Mouse (Mus musculus): ENCODE results near the gene Srgap2.

DNA sequence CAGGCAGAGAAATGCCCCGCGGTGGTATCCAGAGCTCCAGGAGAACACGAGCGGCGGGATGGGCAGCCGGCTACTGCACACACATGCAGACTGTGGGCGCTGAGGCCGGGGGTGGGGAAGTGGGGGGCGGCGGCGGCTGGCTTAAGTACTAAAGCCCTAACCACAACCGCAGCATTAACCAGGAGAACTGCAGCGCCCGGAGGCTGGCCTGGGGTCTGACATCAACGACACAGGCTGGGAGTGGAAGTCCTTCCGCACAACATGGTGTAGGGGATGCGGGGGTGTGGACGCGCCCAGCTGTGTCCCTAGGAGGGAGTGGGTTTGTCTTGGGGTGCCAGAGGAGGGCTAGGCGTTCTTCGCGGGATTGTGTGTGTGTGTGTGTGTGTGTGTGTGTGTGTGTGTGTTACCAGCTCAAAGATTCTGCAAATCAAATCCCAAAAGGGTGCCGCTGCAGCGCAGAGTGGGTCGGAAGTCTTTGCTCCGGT is 2.0 kb downstream of the Srgap2 start:
- TF ChIP-seq CTCF (IDR thresholded peaks at IDR 0.05; ENCODE audit: low read depth, low read length), result no peak
- TF ChIP-seq POLR2A (IDR thresholded peaks at IDR 0.05; ENCODE audit: borderline replicate concordance, low read depth, low read length), result no peak

Measured in bone marrow macrophage, adult 2 months (primary cell).